Mouse (Mus musculus) frontal cortex, postnatal 36 days (tissue): ENCODE results near the gene Hnf4a.

ENCODE experiments used
- DNase-seq, 2 experiments: peaks; one replicate each; pipeline ENCODE4 v3.0.0; 2022; ENCODE audit warnings: low spot score in 2 of 2

The Hnf4a gene

GRCm38 (mm10) chr2:163490656-163491055, 16.0 kb upstream of the Hnf4a start:
- DNase-seq = no peak

- DNase-seq = no peak
Measured at GRCm38 (mm10) chr2:163491351-163491750, 15.3 kb upstream of the Hnf4a start.

GRCm38 (mm10) chr2:163492018-163492417, 14.6 kb upstream of the Hnf4a start, which contains the start of gene R3hdml:
R3hdml (plus strand) TSS chr2:163492318.
- DNase-seq = no peak

- no peak for DNase-seq
Measured at GRCm38 (mm10) chr2:163493031-163493430, 13.6 kb upstream of the Hnf4a start.

- DNase-seq = no peak
Measured at GRCm38 (mm10) chr2:163493976-163494375, 12.6 kb upstream of the Hnf4a start.

- DNase-seq = no peak
Measured at GRCm38 (mm10) chr2:163494456-163494855, 12.2 kb upstream of the Hnf4a start.

- DNase-seq = no peak
Measured at GRCm38 (mm10) chr2:163502219-163502618, 4.4 kb upstream of the Hnf4a start.

GRCm38 (mm10) chr2:163503191-163503590, 3.4 kb upstream of the Hnf4a start:
- no peak for DNase-seq

GRCm38 (mm10) chr2:163525761-163526243, 19.2 kb downstream of the Hnf4a start:
- DNase-seq = no peak

GRCm38 (mm10) chr2:163527497-163527896, 20.9 kb downstream of the Hnf4a start:
- no peak for DNase-seq

- DNase-seq = no peak
Measured at GRCm38 (mm10) chr2:163530418-163530817, 23.8 kb downstream of the Hnf4a start.

- peak; percentile 74 to 78 for DNase-seq
Measured at GRCm38 (mm10) chr2:163531917-163532316, 25.3 kb downstream of the Hnf4a start.

GRCm38 (mm10) chr2:163533226-163533625, 26.6 kb downstream of the Hnf4a start:
- no peak for DNase-seq

- peak; percentile 89 to 96 for DNase-seq
Measured at GRCm38 (mm10) chr2:163534958-163535524, 28.4 kb downstream of the Hnf4a start.

GRCm38 (mm10) chr2:163537443-163537842, 30.8 kb downstream of the Hnf4a start:
- DNase-seq = no peak

GRCm38 (mm10) chr2:163538410-163538809, 31.8 kb downstream of the Hnf4a start:
- peak in 1 of 2 experiments; percentile 4 for DNase-seq

GRCm38 (mm10) chr2:163539321-163540040, 32.9 kb downstream of the Hnf4a start:
- no peak for DNase-seq

- DNase-seq = no peak
Measured at GRCm38 (mm10) chr2:163540231-163541117, 33.9 kb downstream of the Hnf4a start.

- DNase-seq = no peak
Measured at GRCm38 (mm10) chr2:163541568-163542182, 35.1 kb downstream of the Hnf4a start.

- no peak for DNase-seq
Measured at GRCm38 (mm10) chr2:163542674-163543073, 36.1 kb downstream of the Hnf4a start.

- DNase-seq = no peak
Measured at GRCm38 (mm10) chr2:163546623-163547318, 40.2 kb downstream of the Hnf4a start.
